Mouse (Mus musculus): ENCODE data around the gene Ptpro. TPM values are rescaled to one million over a fixed set of nuclear protein-coding genes. Genes with fewer than 3 reads are reported as not detected.

Ptpro gene
- polyA plus RNA-seq, 1 experiment from 2014 or later = 1.8 TPM

GRCm38 (mm10) chr6:137504052-137504451 is 251.9 kb downstream of the Ptpro start:
- Histone ChIP-seq H3K9ac (ENCODE audit: low read depth, low read length) (no peak overlapping the region), H3K4me1 (ENCODE audit: control insufficient read depth, insufficient read depth, low read length) (peaks cover 5% of the 10 kb centered on the region; the same call in 1 of the 2 replicates), H3K27ac (ENCODE audit: low read length) (no peak overlapping the region), H3K4me2 (ENCODE audit: low read depth, low read length) (no peak overlapping the region), H3K27me3 (replicated peaks; ENCODE audit: control insufficient read depth, insufficient read depth, low read length) (no peaks in the 10 kb centered on the region), H3K4me3 (ENCODE audit: low read length) (no peak overlapping the region), H3K9me3 (ENCODE audit: control insufficient read depth, low read length) (no peaks in the 10 kb centered on the region), H3K36me3 (ENCODE audit: control insufficient read depth, insufficient read depth, low read length) (no peaks in the 10 kb centered on the region)
- 37% methylated on average over 1 of the region's 1 CpGs for WGBS
- no peak for ATAC-seq

GRCm38 (mm10) chr6:137505555-137506227 is 253.6 kb downstream of the Ptpro start:
- no peaks in the 10 kb centered on the region for H3K9me3 ChIP-seq (ENCODE audit: control insufficient read depth, low read length)
- H3K4me1 ChIP-seq (ENCODE audit: control insufficient read depth, insufficient read depth, low read length) = peaks cover 5% of the 10 kb centered on the region; the same call in 1 of the 2 replicates
- no peaks in the 10 kb centered on the region for H3K36me3 ChIP-seq (ENCODE audit: control insufficient read depth, insufficient read depth, low read length)
- WGBS = 40% methylated on average over 3 of the region's 3 CpGs
- peak; percentile 79 for ATAC-seq
- no peak overlapping the region for H3K4me3 ChIP-seq (ENCODE audit: low read length)
- H3K4me2 ChIP-seq (ENCODE audit: low read depth, low read length) = no peak overlapping the region
- H3K27me3 ChIP-seq (replicated peaks; ENCODE audit: control insufficient read depth, insufficient read depth, low read length) = no peaks in the 10 kb centered on the region
- no peak overlapping the region for H3K9ac ChIP-seq (ENCODE audit: low read depth, low read length)
- peak overlapping the region; percentile 75; the same call in 1 of the 2 replicates for H3K27ac ChIP-seq (ENCODE audit: low read length)

- no peak for ATAC-seq
- 91% methylated on average over 7 of the region's 7 CpGs for WGBS
These were observed 254.4 kb downstream of the Ptpro start for GRCm38 (mm10) chr6:137506563-137506962.

DNA sequence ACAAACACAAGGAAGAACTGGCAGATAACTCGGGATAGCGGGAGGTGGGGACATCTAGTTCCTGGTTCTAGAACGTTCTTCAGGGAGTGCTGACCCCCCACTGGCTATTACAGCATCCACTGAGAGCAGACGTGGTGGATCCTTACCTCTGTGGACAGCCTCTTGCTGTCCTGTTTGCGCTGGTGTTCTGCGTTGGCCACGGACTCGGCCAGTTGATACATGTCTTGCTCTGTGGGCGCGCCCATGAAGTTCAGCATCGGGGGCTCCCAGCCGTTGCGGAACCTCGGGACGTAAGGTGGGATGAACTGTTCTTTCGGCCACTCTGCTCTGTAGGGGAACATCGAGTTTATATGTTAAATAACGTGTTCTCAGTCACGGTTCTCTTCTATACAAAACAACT is 256.8 kb downstream of the Ptpro start:
- 0 out of 2 replicates have a peak, but pooled peaks cover 3% of the 10 kb centered on the region for H3K4me1 ChIP-seq (ENCODE audit: control insufficient read depth, insufficient read depth, low read length)
- H3K9ac ChIP-seq (ENCODE audit: low read depth, low read length) = no peak overlapping the region
- no peaks in the 10 kb centered on the region for H3K27me3 ChIP-seq (replicated peaks; ENCODE audit: control insufficient read depth, insufficient read depth, low read length)
- no peaks in the 10 kb centered on the region for H3K36me3 ChIP-seq (ENCODE audit: control insufficient read depth, insufficient read depth, low read length)
- no peak overlapping the region; the same call in 1 of the 2 replicates for H3K27ac ChIP-seq (ENCODE audit: low read length)
- no peak overlapping the region for H3K4me3 ChIP-seq (ENCODE audit: low read length)
- WGBS = 94% methylated on average over 19 of the region's 19 CpGs
- H3K9me3 ChIP-seq (ENCODE audit: control insufficient read depth, low read length) = no peaks in the 10 kb centered on the region
- no peak for ATAC-seq
- no peak overlapping the region for H3K4me2 ChIP-seq (ENCODE audit: low read depth, low read length)

More at GRCm38 (mm10) chr6:137506563-137506962, 254.4 kb downstream of the Ptpro start:
- Histone ChIP-seq H3K9ac (ENCODE audit: low read depth, low read length) (no peak overlapping the region), H3K4me1 (ENCODE audit: control insufficient read depth, insufficient read depth, low read length) (peaks cover 5% of the 10 kb centered on the region; the same call in 1 of the 2 replicates), H3K4me2 (ENCODE audit: low read depth, low read length) (no peak overlapping the region), H3K27me3 (replicated peaks; ENCODE audit: control insufficient read depth, insufficient read depth, low read length) (no peaks in the 10 kb centered on the region), H3K4me3 (ENCODE audit: low read length) (no peak overlapping the region), H3K27ac (ENCODE audit: low read length) (no peak overlapping the region), H3K36me3 (ENCODE audit: control insufficient read depth, insufficient read depth, low read length) (no peaks in the 10 kb centered on the region), H3K9me3 (ENCODE audit: control insufficient read depth, low read length) (no peaks in the 10 kb centered on the region)

GRCm38 (mm10) chr6:137509341-137510045 is 257.4 kb downstream of the Ptpro start:
- ATAC-seq = no peak
- H3K27me3 ChIP-seq (replicated peaks; ENCODE audit: control insufficient read depth, insufficient read depth, low read length) = no peaks in the 10 kb centered on the region
- peaks cover 3% of the 10 kb centered on the region; the same call in 1 of the 2 replicates for H3K36me3 ChIP-seq (ENCODE audit: control insufficient read depth, insufficient read depth, low read length)
- 81% methylated on average over 14 of the region's 14 CpGs for WGBS
- H3K4me3 ChIP-seq (ENCODE audit: low read length) = no peak overlapping the region
- H3K4me1 ChIP-seq (ENCODE audit: control insufficient read depth, insufficient read depth, low read length) = 0 out of 2 replicates have a peak, but pooled peaks cover 3% of the 10 kb centered on the region
- no peak overlapping the region for H3K27ac ChIP-seq (ENCODE audit: low read length)
- H3K4me2 ChIP-seq (ENCODE audit: low read depth, low read length) = no peak overlapping the region
- H3K9me3 ChIP-seq (ENCODE audit: control insufficient read depth, low read length) = no peaks in the 10 kb centered on the region
- no peak overlapping the region for H3K9ac ChIP-seq (ENCODE audit: low read depth, low read length)

DNA sequence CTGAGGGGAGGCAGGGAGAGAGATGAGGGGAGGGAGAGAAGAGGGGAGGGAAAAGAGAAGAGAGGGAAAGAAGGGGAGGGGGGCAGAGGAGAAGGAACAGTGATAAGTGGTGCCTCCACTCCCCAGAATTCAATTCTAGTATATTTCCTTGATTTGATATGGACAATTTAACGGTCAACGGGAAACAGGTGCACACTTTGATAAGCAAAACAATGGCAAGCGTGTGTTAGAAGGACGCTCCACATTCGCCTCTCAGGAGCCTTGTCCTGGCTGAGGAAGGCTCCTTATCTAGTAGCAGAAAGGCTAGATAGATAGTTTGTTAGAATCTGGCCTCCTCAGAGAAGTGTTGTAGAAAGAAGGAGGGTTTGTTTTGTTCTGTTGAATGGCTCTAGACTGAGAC is 260.6 kb downstream of the Ptpro start:
- Histone ChIP-seq H3K9me3 (ENCODE audit: control insufficient read depth, low read length) (no peaks in the 10 kb centered on the region), H3K4me3 (ENCODE audit: low read length) (no peak overlapping the region), H3K4me1 (ENCODE audit: control insufficient read depth, insufficient read depth, low read length) (no peaks in the 10 kb centered on the region), H3K27me3 (replicated peaks; ENCODE audit: control insufficient read depth, insufficient read depth, low read length) (no peaks in the 10 kb centered on the region), H3K9ac (ENCODE audit: low read depth, low read length) (no peak overlapping the region), H3K27ac (ENCODE audit: low read length) (no peak overlapping the region), H3K36me3 (ENCODE audit: control insufficient read depth, insufficient read depth, low read length) (peaks cover 5% of the 10 kb centered on the region), H3K4me2 (ENCODE audit: low read depth, low read length) (no peak overlapping the region)
- ATAC-seq = no peak
- WGBS = 61% methylated on average over 5 of the region's 5 CpGs

Other genes starting within 250 kb of the Ptpro start
- 18.2 TPM in 2 replicates for gene Rerg, start 81.8 kb upstream of the Ptpro start, polyA plus RNA-seq (2015; fragmentation: Nextera tagmentation; extraction: Ambion mirVana)